Mouse (Mus musculus): ENCODE data around the gene Naa80.

Naa80 gene

DNA sequence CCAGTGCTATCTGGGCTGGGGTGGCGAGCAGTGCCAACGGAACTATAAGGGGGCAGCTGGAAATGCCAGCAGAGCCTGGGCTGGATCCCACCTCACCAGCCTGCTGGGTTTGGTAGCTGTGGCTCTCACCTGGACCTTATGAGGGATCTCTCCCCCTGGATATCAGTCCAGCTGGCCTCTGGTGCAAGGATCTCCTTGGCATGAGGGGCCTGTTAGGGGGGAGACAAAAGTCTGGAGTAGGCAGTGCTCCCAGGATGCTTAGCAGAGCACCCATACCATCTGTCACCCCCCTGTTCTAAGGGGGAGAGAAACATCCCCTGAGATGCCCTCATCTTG, 6.4 kb upstream of the Naa80 start:
- no peak for DNase-seq (ENCODE audit: low read depth, low spot score)

DNA sequence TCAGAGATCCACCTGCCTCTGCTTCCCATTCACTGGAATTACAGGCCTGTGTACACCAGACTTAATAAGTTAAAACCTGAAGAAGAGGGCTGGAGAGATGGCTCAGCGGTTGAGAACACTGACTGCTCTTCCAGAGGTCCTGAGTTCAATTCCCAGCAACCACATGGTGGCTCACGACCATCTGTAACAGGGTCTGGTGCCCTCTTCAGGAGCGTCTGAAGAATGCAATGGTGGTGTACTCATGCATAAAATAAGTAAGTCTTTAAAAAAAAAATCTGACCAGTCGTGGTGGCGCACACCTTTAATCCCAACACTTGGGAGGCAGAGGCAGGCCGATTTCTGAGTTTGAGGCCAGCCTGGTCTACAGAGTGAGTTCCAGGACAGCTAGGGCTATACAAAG, 4.9 kb upstream of the Naa80 start:
- DNase-seq (ENCODE audit: low read depth, low spot score), result peak; percentile 83

DNA sequence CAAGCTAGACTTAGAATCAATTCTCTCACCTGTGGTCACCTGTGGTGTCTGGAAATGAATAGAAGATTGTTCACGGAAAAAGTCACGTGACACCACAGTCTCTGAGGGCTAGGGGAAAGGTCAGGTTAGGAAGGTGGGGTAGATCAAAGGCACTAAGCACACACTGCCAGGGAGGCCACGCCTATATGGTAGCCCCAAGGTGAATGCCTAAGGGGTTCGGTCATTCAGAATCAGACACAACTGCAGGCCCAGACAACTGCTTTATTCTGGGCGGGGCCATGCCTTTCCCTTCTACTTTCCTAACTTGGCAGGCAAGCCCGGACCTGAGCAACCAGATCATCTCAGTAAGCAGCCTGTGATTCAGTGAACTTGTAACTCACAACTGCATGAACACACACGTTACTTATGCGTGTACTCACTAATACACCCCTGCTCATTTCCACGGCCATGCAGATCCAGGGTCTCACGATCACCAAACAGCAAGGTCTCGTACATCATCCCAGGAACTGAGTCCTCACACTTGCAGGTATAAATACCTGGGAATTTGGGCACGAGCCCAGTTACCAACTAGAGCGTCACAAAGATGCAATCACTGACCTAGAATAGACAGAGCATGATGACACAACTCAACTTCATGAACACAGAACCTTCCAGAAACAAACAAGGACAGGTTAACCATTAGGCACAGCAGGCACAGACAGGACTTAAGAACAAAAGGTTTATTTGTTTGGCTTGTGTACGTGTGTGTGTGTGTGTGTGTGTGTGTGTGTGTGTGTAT, 2.9 kb upstream of the Naa80 start:
- peak; percentile 94 for DNase-seq (ENCODE audit: low read depth, low spot score)

DNA sequence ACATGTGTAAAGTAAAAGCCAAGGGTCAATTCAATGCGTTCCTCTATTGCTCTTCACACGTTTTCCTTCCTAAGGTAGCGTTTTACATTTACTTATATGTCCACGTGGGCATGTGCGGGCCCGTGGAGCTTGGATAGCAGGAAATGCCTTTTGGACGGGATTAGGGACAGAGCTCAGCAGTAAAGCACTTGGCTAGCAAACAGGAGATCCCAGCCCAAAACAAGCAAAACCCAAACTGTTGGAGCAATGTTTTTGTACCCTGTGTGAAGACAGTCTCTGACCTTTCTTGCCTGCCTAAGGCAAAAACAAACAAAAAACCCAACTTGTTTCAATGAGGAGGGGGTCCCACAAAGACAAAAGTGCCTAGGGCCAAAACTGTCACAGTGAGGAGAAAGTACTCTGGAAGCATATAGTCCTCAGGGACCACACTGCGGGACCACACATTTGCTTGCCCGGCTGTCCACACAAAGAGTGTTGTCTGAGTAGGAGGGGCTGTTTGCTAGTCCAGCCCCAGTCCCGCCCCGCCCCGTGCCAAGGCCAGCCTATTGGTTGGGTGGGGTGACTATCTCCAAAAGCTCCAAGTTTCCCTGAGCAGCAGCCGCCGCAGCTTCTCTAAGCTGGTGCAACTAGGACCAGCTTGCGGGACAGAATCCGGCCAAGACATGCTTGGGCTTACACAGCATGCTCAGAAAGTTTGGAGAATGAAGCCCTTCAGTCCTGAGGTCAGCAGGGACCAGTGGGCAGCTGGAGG, 2.2 kb upstream of the Naa80 start, which contains the start of gene Hyal1:
TSS of gene Hyal1 (plus strand) at position 571 of the 751 bp plus-strand sequence.
- DNase-seq (ENCODE audit: low read depth, low spot score), result peak; percentile 90

DNA sequence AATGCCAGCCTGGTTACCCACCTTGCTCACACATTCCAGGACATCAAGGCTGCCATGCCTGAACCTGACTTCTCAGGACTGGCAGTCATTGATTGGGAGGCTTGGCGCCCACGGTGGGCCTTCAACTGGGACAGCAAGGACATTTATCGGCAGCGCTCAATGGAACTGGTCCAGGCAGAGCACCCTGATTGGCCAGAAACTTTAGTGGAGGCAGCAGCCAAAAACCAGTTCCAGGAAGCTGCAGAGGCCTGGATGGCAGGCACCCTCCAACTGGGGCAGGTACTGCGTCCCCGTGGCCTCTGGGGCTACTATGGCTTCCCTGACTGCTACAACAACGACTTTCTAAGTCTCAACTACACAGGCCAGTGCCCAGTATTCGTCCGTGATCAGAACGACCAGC, 816 bp upstream of the Naa80 start:
- no peak for DNase-seq (ENCODE audit: low read depth, low spot score)

DNA sequence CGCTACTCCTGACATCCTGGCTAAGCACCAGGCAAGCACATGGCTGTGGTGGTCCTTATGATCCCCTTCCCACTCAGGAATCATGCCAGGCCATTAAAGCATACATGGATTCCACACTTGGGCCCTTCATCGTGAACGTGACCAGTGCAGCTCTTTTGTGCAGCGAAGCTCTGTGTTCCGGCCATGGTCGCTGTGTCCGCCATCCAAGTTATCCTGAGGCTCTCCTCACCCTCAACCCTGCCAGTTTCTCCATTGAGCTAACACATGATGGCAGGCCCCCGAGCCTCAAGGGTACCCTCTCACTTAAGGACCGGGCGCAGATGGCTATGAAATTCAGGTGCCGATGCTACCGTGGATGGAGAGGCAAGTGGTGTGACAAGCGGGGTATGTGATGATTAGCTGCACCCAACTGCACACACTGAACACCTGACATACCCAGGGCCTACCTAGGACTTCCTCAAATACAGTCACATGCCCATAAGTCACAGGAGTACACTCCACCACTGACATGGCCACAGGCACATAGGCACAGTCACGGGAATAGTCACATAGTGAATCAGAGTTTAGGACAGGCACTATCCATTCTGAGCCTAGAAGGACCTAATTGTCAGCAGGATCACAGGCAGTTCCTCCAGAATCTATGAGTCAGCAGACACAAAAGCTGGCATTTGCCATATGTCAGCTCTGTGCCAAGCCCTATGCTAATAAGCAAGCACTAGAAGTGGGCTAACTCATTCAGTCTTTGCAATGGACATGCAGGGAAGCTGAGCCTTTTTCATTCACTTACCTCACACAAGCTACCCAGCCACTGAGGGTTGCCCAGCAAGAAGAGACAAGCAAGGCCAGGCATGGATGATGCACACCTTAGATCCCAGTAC, 575 bp downstream of the Naa80 start:
- no peak for DNase-seq (ENCODE audit: low read depth, low spot score)

DNA sequence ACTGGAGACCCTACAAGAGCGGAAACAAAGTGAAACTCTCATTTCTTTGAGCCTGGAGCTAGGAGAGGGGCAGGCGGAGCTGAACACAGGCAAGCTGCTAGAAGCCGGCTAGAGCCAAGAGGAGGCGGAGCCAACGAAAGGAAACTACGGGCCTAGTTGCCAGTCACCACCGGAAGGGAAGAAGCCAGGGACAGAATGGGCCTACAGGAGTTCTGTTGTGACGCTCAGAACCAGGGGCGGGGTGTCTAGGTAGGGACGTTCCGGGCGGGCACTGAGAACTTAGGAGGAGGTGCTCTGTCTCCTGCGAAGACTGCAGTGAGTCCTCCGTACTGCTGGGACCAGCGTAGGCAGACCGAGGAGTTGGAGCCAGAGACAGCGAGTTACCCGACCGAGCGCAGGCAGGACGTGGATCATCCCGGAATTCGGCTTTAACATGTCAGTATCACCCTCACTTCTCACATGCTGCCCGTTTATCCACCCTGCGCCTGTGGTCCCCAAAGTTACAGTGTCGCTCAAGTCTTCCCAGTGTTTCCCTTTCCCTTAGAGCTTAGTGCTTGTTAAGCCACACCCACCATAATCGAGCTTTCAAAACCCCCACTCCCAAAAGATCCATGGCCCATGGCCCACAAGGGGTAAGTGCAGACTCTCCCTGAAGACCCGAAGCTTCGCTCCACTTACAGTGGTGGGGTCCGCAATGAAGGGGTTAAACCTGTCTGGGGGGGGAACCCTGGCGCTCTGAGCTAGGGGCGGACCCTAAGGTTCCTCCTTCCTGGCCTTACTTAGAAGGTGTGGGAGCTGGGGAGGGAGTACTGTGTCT, 2.0 kb downstream of the Naa80 start, which contains the start of gene Hyal3:
TSS of gene Hyal3 (plus strand) at position 318 of the 817 bp plus-strand sequence.
- DNase-seq (ENCODE audit: low read depth, low spot score), result peak; percentile 94

DNA sequence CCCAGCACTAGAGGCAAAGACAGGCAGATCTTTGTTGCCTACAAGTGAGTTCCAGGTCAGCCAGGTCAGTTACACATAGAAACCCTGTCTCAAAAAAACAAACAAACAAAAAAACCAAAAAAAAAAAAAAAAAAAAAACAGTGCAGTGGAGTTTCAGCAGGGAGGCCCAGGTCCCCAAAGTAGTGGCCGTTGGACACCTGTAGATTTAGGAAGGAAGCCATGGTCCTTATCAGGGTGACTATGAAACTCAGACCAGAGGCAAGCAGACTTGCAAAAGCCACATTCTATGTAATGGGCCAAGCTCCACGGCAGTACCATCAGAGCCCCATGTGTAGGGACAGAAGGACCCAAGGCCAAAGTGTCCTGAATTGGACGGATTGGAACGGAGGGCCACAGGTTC, 2.9 kb downstream of the Naa80 start:
- no peak for DNase-seq (ENCODE audit: low read depth, low spot score)

DNA sequence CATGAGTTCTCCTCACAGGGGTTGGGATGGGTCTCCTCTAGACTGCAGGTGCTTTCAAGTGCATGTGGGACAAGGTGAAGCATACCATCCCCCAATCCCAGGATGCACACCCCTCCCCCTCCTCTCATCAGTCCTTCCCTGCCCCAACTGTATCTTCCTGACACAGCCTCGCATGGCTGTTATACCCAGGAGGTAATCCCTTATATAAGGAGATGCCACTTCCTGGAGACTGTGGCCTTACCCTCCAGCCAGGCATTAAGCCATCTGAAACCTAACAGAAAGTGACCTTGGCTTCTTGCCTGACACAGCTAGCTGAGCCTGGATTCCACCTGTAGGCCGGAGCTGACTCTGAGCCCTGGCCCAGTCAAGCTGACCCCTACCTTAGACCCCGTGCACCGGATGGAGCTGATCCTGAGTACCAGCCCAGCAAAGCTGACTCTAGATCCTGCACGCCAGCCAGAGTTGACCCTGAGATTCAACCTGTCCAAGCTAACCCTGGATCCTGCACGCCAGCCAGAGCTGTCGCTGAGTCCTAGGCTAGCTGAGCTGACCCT, 3.9 kb downstream of the Naa80 start:
- DNase-seq (ENCODE audit: low read depth, low spot score), result no peak

DNA sequence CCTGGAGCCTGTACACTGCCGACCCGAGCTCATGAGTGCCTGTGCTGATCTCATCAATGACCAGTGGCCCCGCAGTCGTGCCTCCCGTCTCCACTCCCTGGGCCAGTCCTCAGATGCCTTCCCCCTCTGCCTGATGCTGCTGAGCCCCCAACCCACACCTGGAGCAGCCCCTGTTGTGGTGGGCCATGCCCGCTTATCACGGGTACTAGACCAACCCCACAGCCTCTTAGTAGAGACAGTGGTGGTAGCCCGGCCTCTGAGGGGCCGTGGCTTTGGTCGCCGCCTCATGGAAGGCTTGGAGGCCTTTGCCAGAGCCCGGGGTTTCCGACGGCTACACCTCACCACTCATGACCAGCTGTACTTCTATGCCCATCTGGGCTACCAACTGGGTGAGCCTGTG, 4.5 kb downstream of the Naa80 start:
- DNase-seq (ENCODE audit: low read depth, low spot score), result no peak

DNA sequence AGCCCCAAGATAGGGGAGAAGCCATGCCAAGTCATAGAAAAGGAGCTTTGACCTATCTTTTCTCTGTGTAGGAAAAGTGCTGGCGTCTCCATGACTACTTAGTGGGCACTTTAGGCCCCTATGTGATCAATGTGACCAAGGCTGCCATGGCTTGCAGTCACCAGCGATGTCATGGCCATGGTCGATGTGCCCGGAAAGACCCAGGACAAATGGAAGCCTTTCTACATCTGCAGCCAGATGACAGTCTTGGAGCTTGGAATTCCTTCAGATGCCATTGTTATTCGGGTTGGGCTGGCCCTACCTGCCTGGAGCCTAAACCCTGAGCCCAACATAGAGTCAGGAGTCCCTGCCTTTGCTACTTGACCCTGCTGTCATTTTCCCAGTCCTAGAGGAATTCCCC, 7.8 kb downstream of the Naa80 start:
- peak; percentile 46 for DNase-seq (ENCODE audit: low read depth, low spot score)

DNA sequence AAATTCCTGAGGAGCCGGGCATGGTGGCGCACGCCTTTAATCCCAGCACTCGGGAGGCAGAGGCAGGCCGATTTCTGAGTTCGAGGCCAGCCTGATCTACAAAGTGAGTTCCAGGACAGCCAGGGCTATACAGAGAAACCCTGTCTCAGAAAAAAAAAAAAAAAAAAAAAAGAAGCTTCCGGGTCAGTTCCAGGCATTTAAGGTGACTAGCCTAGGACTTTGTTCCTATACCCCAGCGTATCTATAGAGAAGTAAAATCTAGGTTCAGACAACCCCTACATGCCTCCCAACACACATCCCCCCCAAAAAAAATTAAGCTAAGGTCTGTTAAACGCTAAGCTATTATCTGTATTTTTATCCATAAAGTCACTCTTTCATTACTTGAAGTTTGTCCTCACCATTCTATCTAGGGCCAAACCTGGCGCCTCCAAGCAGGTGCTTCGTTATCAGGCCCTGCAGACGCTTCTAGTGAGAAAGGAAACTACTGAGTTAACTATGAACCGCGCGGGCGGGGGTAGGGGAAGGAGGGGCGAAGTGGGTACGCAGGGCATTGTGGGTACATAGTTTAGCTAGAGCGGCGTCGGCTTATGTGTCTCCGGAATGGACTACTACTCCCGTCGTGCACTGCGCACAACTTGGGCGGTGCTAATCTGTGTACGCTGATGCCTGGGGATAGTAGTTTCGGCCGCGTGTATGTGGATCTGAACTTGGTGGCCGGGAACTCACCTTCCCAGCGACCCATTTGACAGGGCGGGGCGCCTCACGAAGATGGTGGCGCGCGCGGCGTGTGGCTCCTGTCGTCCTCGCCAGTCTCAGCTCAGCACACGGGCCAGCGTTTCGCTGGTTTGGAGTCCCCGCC, 8.5 kb downstream of the Naa80 start, which contains the start of gene Ifrd2:
TSS of gene Ifrd2 (plus strand) at position 669 of the 859 bp plus-strand sequence.
- peak; percentile 99 for DNase-seq (ENCODE audit: low read depth, low spot score)

DNA sequence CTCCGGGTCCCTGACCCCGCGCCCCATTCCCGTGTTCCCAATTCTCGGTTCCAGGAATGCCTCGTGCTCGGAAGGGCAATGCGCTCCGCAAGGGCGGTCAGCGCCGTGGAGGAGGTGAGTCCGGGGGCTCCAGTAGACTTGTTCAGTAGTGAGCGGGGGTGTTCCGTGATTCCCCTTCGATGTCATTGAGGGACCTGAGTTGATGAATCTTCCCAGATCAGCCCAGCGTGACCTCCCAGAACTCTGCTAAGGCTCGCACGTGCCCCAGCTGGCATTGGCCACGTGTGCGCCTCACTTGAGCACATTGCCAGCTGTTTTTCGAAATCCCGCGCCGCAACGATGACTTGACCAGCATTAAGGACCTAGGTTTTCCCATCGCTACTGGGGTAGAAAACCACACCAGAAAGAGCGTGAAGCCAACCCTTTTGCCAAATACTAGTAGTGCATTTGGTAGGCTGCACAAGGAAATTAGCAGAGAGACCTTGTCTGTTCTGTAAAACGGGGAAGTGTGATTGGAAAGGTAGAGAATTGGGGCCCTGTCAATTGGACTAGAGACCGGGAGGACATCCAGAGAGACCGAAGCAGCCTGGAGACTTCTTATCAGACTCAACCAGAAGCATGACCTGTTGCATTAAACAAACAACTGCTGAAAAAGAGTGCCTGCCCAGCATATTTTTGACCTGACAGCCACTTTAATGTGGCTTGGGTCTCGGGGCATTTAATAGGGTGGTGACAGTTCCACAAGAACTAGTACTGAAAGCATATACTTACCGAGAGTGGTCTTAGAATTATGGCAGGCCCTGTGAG, 9.3 kb downstream of the Naa80 start:
- no peak for DNase-seq (ENCODE audit: low read depth, low spot score)

DNA sequence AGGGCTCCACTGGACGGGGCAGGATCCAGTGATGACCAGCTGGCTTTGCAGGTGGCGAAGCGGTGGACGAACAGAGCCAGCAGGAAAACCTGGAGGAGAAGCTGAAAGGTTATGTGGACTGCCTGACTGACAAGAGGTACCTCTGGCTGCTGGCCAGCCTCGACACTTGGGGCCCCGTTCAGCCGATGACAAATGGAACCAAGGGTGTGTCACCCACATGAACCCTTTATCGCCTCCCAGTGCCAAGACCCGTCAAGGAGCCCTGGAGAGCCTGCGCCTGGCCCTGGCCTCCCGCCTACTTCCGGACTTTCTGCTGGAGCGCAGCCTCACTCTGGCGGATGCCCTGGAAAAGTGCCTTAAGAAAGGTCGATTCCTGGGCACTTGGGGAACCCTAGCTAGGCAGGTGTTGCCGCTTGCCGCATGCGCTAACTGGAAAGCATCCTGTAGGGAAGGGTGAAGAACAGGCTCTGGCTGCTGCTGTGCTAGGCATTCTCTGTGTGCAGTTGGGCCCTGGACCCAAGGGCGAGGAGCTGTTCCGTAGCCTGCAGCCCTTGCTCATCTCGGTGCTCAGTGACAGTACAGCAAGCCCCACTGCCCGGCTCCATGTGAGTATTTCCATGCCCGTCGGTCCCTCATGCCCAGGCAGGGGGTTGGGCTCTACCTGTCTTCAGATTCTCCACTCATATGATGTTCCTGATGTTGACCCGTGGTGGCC, 11.5 kb downstream of the Naa80 start:
- DNase-seq (ENCODE audit: low read depth, low spot score), result no peak

DNA sequence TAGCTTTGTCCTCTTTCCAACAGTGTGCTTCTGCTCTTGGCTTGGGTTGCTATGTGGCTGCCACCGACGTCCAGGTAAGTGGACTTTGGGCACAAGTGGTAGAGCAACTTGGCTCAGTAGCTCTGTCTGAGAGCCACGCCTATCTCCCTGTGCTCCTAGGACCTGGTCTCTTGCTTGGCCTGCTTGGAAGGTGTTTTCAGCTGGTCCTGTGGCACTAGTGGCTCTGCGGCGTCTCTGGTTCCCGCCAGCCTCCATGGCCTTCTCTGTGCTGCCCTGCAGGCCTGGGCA, 12.0 kb downstream of the Naa80 start:
- DNase-seq (ENCODE audit: low read depth, low spot score), result no peak

DNA sequence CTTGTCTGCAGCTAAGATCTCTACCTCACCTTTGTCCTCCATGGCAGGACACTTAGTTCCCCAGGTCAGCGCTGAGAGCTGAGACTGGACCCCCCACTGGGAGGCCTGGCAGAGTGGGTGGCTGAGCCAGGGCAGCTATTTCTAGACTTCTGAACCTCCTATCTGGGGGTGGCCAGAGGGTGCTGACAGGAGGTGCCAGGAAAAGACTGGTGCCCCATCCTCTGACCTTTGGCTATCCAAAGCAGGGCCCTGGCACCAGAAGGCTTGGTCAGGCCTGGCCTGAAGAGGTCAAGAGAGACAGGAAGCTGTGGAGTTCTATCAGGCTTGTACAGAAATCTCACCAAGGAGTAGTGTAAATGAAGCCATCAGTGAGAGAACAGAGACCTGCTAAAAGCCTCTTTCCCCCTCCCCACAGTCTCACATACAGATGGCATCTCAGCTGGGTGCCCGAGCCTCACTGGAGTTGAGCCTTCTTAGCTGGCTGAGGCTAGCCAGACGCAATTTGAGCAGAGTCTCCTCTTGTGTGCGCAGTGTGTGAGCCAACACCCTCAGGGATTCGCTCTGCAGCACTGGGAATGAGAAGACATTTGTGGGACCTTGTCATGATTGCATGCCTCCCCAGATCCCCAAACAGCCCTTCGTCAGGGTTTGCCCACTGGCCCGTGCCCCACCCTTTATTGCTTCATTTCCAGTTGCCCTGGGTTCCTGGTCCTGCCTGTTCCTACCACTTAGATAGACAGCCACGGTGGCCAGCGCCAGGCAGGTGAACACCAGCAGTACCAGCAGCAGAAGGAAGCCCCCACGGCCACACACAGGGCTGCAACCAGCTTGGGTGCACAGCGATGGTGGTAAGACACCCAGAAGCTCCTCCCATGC, 14.7 kb downstream of the Naa80 start:
- no peak for DNase-seq (ENCODE audit: low read depth, low spot score)

DNA sequence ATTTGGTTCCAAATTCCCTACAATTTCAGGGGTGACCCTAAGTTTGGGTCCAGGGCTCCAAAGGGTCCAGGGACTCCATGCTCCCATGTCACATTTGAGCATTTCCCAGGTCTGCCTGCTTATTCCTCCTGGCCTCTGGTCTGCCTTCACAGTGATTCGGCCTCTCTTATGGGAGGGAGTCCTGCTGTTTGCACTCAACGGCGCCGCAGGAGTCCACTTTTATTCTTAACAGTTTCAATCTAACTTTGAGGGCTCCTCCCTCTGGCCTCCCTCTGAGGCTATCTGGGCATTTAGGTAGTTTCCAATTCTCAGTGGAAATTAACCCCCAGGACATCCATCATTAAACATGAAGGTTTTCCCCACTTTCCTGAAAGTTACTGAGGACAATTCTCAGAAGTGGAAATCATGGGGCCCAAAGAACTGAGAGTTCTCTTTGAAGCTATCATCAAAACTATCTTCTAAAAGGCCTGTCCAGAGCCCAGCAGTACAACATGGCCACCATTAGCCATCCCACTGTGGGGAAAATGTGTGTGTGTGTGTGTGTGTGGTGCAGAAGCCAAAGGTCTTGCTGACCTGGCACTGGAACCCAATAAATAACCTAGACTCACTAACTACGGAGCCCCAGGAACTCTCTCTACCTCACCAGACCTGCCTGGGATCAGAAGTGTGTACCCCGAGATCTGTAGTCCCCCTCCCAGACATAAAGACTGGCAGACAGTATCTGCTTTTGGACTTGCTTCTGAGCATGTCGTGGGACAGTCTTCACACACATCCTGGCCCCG, 15.8 kb downstream of the Naa80 start:
- DNase-seq (ENCODE audit: low read depth, low spot score), result peak; percentile 86
